26 mouse cellular contexts compared by ENCODE assay signal in the genomic region with DNA sequence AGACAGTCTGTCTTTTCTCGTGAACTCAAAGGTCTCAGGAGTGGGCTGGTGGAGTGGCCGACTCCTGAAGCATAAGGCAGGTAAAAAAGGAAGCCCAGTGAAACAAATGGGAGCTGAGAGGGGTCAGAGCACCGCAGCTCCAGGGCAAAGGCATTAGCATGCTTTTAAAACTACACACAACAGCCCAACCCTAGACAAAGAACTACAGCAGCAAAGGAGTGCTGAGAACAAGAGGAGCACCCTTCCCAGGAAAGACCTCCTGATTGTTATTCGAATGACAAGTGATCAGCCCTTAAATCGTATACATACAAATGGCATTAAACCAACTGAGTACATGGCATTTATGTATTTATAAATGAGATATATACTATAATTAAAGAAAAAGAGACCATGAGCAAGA.
"Had no signal": no experiment of that assay in that cellular context is flagged by ENCODE, and none has a peak within 500 bp of the region (broad histone marks: within the 10 kb centered on the region; RNA-seq: fewer than 3 reads in every experiment).

No protein-coding gene starts in this region.

- H3K27me3 ChIP-seq: heart, embryonic 12.5 days; hindbrain, embryonic 12.5 days; intestine, embryonic 15.5 days; limb, embryonic 12.5 days; liver, embryonic 13.5 days had no signal

- ATAC-seq: hindbrain, embryonic 16.5 days; inflammation-experienced regulatory T-cells, adult 6 months; intestine, embryonic 15.5 days; intestine, postnatal 0 days had no signal

- H3K9ac ChIP-seq: heart, embryonic 12.5 days; hindbrain, embryonic 12.5 days; hindbrain, embryonic 14.5 days; intestine, embryonic 15.5 days; limb, embryonic 12.5 days; liver, embryonic 13.5 days had no signal

- H3K9me3 ChIP-seq: heart, embryonic 12.5 days; hindbrain, embryonic 10.5 days; hindbrain, embryonic 12.5 days; intestine, embryonic 15.5 days; limb, embryonic 10.5 days; limb, embryonic 12.5 days; liver, embryonic 13.5 days had no signal

- H3K36me3 ChIP-seq: heart, embryonic 12.5 days; hindbrain, embryonic 10.5 days; hindbrain, embryonic 12.5 days; intestine, embryonic 15.5 days; limb, embryonic 10.5 days; limb, embryonic 12.5 days; liver, embryonic 13.5 days had no signal

- DNase-seq: gastrocnemius, postnatal 14 days; gastrocnemius, postnatal 36 days; heart, adult 11 months; heart, adult 2 months; heart, postnatal 10 days; heart, postnatal 4 days; kidney, adult 18-20 months; kidney, adult 8-10 months; kidney, postnatal 10 days; kidney, postnatal 25 days; kidney, postnatal 4 days; liver; liver, embryonic 13.5 days had no signal

- H3K4me2 ChIP-seq: heart, embryonic 12.5 days; hindbrain, embryonic 12.5 days; hindbrain, embryonic 14.5 days; intestine, embryonic 15.5 days; limb, embryonic 12.5 days; liver, embryonic 11.5 days; liver, embryonic 13.5 days had no signal

- H3K4me3 ChIP-seq: heart, adult 2 months; heart, embryonic 12.5 days; hindbrain, embryonic 10.5 days; hindbrain, embryonic 12.5 days; intestine, embryonic 15.5 days; layer of hippocampus, adult 2 months; left cerebral cortex, adult 2 months; limb, embryonic 10.5 days; limb, embryonic 12.5 days; liver, embryonic 13.5 days had no signal

- H3K27ac ChIP-seq: heart, adult 2 months; hindbrain, embryonic 10.5 days; hindbrain, embryonic 12.5 days; hindbrain, embryonic 14.5 days; intestine, embryonic 15.5 days; layer of hippocampus, adult 2 months; left cerebral cortex, adult 2 months; limb, embryonic 10.5 days; limb, embryonic 12.5 days; liver, embryonic 13.5 days had no signal

- H3K4me1 ChIP-seq: heart, embryonic 12.5 days; hindbrain, embryonic 12.5 days; intestine, embryonic 15.5 days; limb, embryonic 12.5 days; liver, embryonic 13.5 days had no signal
